Mouse (Mus musculus) adrenal gland, postnatal 10 days (tissue): ENCODE results near the gene Lman1l. TPM values are rescaled to one million over a fixed set of nuclear protein-coding genes. Genes with fewer than 3 reads are reported as not detected.

Experiments used
- DNase-seq: peaks from one replicate; pipeline ENCODE4 v3.0.0; 2021; ENCODE audit warnings: mixed read lengths
- total RNA-seq, 2 experiments: library from RNA; stranded (reverse); gene quantifications; 2 replicates each; pipeline ENCODE4 v1.2.3; 2021

Lman1l gene
- total RNA-seq, 2 experiments from 2014 or later, result not detected

DNA sequence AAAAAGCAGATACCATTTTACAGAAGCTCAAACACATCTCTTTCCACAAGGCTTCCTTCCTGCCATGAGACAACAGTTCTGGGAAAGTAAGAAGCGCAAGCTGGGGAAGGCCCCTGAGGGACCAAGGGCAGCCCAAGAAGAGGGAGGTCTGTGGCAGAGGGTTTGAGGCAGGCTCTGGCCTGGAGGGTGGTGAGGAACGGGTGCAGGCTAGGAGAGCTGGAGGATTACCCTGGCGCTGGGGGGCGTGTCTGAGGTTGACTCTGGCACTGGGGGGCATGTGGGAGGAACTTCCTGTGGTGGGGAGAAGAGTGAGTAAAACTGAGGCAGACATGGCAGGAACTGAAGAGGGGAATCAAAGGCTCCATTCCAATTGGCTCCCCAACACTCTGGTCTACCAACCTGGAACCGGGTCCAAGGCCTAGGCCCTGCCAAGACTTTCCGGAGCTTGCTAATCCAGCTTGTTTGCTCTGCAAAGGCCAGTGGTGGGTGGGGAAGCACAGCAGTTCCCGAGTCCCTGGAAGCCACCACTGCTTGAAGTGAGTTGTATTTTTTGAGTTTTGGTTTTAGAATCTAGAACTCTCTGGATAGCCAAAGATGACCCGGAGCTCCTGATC is 2.9 kb downstream of the Lman1l start:
- DNase-seq, result no peak

DNA sequence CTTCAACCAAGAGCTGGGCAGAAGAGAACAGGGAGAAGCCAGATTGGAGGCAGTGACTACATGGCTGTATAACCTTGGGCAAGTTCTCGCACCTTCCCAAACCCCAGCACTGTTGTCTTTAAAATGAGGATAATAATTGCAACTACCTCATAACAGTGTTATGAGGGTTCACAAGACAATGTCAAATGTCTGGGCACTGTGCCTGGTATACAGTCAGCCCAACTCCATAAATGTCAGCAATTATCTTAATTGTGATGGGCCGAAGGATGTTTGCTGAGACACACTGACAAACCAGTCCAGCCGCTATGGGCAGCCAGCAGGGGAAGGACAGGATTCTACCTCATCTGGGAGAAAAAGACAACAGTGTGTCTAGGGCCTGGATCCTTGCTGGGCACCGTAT is 5.8 kb downstream of the Lman1l start:
- DNase-seq, result peak; percentile 54

DNA sequence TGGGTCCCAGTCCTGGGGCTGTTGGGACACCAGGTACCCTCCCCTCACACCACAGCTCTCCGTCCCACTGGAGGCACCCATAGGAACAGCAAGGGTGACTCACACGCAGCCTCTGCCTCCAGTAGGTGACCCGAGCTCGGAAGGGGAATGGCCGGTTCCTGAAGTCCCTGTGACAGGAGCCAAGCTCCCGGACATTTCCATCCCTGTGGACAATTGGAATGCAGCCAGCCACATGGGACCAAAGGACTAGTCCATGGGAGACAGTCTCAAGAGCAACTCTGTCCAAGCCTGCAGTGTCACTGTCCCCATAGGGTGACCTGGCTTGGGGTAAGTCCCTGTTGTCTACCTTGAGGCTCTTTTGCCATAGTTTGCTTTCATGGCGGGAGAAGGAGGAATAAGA is 6.6 kb downstream of the Lman1l start:
- no peak for DNase-seq

DNA sequence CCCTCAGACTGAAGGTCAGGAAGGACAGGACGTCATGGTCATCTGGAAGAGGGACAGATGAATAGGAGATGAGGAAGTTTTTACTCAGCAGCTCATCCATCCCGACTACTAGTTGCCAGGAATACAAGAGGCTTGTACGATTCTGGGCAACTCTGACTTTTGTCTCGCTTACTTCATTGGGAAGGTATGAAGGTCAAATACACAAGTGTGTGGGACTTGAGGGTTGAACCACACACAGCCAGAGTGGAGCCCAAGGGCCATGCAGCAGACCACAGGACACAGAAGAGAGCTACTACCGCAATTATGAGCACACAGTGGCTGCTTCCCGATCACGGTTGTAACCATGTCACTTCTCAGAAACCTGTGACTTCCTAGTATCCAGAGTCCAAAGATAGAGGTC is 8.0 kb downstream of the Lman1l start:
- DNase-seq, result no peak

DNA sequence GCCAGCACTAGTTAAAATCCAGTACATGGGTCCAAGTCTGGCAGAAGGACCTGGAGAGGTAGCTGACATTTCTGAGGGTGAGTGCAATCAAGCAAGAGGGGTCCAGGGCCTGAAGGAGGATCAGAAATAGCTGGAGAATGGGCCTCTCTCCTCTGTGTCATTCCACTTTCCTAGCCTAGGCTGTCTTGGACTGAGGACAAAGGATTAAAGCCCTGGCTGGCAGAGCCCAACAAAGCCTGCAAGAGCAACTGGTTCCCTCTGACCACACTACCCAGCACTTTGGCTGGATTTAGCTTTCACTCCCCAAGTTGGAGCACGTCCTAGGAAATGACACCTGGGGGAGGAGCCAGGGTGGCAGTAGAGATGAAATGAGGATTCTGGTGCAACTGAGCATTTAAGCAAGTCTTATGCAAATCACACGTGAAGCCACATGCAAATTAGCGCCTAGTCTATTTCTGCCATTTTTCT is 10.2 kb downstream of the Lman1l start:
- DNase-seq, result no peak

DNA sequence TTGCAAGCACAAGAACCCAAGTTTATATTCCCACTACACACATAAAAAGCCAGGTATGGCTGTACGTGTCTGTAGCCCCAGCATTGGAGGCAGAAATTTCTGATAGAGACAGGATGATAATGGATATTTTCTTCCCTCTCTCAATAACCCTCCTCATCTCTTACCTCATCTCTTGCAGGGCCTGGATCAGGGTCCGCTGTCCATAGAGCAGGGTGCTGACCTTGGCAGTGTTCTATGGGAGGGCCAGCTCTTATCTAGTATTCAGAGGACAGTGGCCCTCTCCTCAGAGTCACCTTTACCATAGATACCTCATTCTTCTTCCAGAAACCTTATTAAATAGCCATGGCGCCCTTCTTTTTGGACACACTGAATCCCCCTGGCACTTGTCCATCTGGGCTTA is 10.8 kb downstream of the Lman1l start:
- no peak for DNase-seq

DNA sequence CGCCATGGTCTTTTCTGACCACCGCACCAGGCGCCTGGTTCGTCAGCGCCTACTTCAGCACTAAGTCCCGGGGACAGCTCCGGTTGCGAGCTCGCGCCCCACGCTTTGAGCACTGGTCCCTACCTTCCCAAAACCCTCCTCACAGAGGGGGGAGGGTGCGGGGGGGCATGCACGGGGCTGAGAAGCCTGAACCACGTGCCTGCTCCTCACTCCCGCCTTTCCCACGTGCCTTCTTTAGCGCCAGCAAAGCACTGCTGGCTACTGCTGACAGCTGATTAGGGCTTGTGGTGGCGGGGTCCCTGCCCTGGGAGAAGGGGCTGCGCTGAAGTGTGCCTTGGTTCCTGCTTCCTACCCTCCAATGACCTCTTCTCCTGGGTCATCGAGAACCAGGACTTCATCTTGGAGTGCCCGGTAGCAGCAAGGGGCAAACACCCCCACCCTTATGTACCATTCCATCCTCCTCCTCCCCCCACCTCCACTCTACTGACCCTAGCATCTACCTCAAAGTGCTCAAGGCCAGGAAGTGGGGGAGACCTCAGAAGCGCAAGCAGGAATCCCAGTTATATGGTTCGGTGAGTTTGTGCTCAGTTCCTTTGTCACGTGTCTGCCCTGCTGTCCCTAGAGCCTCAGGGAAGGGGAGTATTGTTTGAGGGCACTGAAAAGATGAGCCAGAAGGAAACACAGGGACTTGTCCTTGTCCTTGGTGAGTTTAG is 14.3 kb downstream of the Lman1l start, which contains the start of gene Cplx3:
TSS of gene Cplx3 (minus strand) at position 143 of the 713 bp plus-strand sequence.
- DNase-seq, result peak; percentile 75

DNA sequence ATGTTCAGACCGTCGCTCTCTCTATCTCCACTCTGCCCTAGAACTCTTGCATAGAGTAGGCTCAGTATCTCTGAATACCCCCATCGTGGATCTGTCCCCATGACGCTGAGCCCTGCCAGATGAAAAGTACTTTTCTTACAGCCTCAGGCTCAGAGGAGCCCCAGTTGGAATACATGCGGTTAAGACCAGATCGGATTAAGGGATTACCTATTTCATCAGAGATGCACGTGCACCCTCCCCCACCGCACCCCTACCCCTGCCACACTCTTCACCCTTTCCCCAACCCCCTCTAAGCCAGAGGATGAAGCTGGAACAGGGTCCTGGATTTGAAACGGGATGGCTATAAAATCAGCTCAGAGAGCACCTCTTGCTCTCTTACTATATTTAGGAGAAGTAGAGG is 15.1 kb downstream of the Lman1l start:
- DNase-seq, result no peak

DNA sequence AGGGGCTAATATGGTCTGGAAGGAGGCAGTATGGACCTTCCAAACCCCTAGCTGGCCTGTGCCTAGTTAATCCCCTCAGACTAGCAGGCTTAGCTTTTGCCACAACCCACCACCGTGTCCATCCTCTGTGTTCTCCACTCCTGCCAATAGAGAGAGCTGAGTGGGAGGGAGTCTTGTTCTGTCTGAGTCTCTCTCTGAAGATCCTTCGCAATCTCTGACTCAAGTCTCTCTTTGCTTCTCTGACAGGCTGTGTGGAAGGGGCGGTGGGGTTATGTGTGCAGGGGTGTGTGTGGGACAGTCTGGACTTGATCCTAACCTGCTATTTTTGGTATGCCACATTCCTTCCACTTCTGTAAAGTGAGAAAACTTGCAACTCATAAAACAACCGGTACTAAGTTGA is 15.7 kb downstream of the Lman1l start:
- no peak for DNase-seq

DNA sequence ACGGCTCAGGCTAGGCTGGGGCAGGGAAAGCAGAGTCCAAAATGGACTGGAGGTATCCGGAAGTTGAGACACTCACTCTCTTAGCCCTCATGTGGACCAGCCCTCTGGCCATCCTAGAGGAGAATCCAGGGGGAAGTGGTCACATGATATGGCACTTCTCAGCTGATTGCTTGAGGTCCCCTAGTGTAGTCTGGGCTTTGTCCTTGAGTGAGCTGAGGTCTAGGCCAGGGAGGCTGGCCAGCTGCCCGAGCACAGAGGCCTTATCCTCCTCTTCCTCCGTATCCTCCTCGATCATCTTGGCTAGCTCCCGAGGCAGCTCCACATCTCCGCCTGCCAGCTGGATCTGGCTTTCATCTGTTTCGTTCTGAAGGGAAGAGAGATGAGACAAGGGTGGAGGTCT is 18.5 kb downstream of the Lman1l start:
- DNase-seq, result no peak

DNA sequence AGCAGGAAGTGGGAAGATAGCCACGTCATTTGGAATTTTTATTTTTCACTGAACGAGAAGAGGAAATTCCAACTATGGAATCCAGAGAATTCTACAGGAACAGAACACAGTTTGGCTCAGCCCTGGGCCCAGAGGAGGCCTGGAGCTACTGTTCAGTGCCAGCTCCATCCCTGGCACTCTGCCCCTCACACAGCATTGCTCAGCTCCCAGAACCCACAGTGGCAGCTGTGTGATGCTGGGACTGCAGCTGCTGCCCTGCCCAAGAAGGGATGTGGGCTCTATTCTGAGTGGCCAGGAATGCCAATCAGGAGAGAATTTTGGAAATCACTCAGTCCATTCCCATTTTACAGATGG is 19.2 kb downstream of the Lman1l start:
- DNase-seq, result no peak

DNA sequence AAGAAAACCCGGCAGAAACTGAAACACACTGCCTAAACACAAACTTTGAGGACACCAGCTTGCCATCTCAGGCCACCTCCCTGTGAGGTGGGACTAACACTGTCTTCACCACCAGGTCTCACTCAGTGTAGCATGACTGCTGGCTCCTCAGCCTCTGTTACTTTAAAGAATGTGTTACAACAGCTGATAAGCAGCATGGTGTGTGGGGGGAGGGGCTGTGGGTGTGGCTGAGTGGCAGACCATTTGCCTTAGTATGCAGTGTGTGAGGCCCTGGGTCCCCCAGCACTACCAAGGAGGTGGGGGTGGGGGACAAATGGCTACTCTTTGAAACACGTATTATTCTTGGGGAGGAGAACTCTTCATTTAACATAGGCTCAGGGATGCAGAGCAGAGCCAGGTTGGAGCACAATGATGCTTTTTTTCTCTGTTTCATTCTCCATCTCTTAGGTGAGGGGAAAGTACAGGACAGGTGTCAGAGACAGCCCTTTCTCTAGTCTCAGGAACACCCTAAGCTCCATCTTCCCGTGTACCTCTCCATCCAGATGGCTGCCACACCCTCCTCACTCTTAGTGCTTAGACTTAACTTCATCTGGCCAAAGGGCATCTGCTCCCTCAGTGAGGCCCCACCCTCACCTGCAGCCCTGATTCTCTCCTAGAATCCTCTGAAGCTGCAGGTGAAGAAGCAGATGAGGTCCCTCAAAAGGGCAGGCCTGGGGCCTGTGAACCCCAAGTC is 19.8 kb downstream of the Lman1l start:
- no peak for DNase-seq

DNA sequence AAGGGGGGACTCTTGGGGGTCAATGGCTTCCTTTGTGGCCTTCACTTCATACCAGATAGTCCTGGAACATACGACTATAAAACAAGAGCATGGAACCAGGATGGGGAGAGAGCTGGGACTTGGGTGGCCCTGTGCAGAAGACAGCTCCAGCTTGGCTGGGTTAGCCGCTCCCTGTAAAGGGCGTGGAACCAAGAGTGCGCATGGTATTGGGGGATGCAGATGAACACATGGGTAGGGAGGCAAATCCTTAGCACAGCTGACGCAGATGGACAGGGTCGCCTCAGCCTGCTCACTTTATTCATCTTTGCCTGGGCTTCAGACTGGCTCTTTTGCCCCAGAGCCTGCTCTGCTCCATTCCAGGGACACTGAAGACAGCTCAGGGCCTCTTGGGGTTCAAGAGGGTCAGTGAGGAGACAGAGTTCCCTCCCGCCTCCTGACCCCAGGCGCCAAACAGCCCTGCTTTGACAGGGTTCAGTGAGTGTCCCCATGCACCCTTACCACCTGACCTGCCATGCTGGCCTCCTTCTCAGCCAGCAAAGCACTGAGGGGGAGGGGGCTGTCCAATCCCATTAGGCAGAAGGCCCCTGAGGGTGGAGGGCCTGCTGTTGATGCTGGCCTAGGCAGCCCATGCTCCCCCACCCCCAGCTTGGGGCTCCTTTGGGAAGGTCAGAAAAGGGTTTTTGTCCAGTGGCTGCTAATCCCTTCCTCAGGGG is 21.6 kb downstream of the Lman1l start:
- no peak for DNase-seq

DNA sequence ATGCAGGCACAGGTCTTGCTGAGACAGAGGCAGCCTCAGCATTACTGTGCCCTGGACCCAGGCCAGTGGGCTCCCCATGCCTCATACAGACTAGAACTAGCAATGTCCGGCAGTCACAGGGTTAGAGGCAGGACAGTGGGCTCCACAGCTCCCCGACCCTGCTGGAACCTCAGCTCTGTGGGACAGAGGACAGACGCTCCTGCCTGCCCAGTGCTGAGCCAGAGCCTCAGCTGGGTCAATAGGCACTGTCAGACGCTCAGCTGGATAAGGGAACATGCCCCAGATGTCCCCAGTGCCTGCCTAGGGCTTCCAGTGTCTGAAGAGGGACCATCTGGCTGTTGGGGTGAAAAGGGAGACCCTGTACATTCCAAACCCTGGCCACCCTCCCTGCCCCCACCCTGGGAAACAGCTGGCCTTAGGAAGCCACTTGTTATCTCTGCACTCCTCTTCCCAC is 22.6 kb downstream of the Lman1l start:
- no peak for DNase-seq

DNA sequence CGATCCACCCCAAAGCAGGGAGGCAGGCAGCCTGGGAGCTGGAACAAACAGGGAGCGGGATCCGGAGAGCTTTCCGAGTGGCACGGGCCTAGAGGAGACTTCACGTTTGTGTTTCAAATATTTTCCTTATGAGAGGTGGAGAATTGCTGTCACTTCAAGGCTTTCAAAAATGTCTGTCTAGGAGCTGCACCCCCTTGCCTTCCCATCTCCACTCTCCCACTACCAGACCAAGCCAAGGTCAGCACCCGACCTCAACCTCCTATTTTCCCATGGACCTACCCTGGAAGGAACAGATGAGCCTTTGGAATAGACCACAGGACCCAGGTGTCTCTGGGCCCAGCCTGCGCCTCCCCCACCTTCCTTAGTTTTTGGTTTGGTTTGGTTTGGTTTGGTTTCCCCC is 23.3 kb downstream of the Lman1l start:
- DNase-seq, result no peak

DNA sequence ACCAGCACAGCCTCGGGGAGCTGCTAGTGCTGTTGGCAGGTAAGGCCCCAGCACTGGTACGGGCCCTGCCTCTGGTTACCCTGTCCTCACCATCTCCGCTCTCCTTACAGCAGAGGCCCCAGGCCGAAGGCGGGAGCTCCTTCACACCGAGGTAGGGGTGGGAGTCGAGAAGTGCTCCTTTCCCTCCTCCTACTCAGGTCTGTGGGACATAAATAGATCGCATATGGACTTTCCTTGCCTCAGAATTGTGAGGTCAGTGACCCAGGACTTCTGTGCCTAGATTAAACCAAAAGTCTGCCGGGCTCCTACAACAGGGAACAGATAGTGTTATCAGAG is 26.4 kb downstream of the Lman1l start:
- DNase-seq, result no peak

DNA sequence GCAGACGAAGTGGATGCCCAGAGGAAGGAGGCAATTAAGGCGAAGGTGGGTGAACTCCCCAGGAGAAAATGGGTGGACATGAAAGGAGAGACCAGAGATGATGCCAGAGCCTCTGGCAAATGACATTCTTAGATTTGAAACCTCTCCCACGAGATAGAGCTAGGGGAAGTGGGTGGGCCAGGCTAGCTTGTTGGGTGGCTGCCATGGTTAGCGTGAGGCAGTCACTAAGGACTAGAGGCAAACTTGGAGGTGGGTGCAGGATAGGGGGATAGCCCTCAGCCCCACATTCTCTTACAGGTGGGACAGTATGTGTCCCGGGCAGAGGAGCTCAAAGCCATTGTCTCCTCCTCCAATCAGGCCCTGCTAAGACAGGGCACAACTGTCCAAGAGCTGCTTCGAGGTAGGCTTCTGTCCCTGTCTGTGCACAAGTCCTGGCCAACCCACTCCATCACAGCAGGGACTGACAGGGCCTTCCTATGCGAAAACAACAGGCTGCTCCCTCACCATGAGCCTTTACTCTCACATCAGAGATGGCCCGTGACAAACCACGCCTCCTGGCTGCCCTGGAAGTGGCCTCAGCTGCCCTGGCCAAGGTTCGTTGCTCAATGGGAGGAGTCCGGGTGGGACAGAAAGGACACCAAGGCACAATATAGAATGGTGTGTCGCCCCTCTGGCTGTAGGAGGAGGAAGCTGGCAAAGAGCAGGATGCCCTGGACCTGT is 27.0 kb downstream of the Lman1l start:
- DNase-seq, result no peak

DNA sequence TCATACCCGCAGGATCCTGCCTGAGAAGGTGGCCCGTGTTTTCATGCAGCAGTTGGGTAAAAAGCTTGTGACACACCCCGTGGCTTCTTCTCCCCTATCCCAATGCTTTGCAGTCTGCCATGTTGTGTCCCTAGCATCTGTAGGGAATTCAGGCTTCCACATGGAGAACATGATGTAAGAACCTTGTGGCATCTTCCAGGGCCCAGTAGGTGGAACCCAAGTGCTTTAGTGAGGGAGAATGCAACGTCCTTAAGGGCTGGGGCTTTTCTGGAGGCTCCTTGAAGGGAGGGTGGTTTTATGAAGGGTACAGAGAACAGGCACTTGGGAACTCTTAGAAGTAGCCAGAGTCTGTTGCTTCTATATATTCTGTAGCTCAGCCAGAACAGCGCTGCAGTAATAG is 29.8 kb downstream of the Lman1l start:
- DNase-seq, result no peak

DNA sequence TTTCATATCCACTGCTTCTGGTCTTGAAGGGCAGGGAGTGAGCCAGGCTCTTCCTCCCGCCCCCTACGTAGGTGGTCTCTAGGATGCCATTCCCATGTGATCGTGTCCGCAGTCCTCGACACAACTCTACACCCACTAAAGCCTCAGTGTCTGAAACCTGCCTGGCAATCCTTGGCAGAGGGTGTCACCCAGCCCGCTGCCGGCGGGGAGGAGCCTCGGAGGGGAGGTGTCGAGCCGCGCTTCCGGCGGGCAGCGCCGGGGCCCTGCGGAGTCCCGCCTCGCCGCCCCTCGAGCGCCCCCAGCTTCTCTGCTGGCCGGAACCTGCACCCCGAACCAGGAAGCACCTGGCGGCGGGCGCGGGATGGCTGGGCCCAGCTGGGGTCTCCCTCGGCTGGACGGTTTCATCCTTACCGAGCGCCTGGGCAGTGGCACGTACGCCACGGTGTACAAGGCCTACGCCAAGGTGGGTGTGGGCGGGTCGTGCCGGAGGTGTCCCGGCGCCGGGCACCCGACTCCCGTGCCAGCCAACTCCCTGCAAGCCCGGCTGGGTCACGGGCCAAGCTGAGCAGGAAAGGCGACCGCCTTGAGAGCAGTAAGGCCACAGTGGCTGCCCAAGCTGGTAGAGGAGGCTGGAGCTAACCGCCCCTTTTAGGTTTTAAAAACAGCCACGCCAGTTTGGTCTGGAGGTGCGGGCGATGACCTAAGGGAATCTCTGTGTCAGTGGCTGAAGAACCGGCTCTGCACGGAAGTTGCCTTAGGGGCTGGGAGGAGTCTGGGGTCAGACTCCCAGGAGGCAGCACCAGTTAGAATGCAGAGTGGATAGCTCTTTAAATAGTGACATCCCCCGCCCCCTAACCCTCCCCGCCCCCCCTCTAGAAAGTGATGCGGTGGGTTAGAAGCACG is 31.1 kb downstream of the Lman1l start, which contains the start of gene Ulk3:
TSS of gene Ulk3 (plus strand) at position 229 of the 903 bp plus-strand sequence.
- DNase-seq, result peak; percentile 89

DNA sequence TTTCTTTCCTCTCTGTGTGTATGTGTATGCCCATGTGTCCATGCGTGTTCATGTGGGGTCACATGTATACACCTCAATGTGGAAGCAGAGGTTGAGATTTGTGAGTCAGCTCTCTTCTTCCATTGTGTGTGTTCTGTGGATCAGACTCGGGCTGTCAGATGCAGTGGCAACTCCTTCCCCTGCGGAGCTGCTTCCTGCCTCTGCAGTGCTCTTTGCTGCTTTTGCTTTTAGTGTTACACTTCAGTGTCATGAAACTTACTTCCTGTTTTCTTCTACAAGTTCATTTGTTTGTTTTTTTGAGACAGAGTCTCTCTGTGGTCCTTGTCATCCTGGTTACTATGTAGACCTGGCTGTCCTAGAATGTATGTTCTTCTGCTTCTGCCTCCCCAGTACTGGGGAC is 35.6 kb downstream of the Lman1l start:
- no peak for DNase-seq
